Mouse (Mus musculus): ENCODE measurements at regions not wholly inside any gene's neighbourhood (a gene's known extent, or its start where the extent isn't known, plus 50 kb on each side); places are given as distances from the start of the nearest gene placed in this dataset.
A peak's percentile ranks its signal among the peaks of the same experiment; 100 is the strongest.

DNA sequence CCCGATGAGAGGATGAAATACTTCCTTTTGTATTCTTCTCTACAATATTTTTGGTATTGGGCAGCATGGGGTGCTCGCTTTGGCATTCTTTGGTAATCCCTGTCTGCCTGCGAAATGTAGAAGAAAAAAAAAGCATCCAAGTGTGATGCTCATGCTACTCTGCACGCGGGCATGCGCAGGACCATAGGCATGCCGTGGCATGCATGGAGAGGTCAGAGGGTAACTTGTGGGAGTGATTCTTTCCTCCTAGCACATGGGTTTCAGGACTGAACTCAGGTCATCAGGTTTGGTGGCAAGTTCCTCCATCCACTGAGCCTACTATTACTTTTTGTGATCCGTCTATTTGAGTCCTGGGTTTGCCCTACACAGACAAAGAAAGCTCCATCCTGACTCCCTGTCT lies 74.3 kb downstream of the Gm525 start:
- no peak for DNase-seq (ENCODE audit: low read depth, low spot score)

DNA sequence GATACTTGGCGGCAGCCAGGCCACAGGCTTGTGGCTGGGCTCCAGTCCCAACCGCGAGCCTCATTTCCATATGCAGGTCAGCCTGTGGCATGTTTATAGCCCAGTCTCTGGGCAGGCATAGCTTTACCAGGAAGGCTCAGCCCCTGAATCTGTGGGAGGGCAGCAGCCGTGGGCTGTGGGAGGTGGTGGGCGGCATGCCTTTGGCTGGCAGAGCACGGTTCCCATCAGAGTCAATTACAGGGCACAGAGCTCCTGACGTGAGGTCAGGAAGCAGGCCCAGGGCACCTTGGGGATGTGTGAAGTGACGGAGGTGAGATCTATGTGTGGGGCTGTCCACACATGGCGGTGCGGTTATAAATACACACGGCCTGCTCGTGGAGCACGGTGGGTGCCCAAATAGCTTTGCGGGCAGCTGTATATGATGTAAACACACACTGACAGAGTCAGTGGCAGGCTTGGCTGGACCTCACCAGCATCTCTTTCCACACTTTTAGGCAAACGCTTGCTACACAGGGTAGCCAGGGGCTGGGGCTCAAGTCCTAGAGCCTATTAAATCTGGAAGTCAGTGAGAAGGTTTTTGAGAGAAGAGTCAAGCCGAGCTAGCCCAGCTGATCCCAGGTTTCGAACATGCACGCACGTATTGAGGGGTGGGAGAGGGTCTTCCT lies 71.8 kb downstream of the Gm525 start:
- no peak for DNase-seq (ENCODE audit: low read depth, low spot score)

DNA sequence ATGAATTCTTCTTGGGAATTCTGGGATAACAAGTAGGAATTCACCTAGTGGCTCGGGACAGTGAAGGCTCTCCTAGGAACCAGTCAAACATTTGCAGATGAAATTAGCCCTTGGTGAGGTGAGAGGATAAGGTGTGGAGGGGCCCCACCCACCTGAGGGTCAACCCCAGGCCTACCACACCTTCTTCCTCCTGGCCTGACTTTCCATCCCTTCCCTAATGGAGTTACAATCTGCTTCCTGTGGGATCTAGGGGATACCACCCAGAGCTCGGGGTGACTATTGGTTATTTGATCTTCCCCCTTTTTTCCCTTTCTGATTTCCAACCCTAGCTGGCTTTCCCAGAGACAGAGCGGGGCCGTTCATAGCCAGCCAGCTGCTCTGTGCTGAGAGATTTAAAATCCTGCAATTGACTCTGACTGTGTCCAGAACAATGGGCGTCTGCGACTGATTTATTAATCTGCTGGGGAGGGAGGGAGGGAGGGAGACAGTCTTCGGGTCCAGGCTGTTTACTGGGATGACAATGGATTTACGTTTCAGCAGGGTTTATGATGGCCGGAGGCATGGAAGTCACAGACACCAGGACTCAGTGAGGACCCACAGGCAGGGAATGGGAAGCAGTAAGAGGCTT lies 69.0 kb downstream of the Gm525 start:
- DNase-seq (ENCODE audit: low read depth, low spot score): peak; percentile 22
